Mouse (Mus musculus) left cerebral cortex, postnatal 14 days (tissue): ENCODE measurements around the gene Cep63. TPM values are rescaled to one million over a fixed set of nuclear protein-coding genes. Genes with fewer than 3 reads are reported as not detected.

ENCODE experiments used
- DNase-seq, 2 experiments: peaks; one replicate each; pipeline ENCODE4 v3.0.0; 2021 to 2022; ENCODE audit warnings: low spot score in 2 of 2, mixed read lengths in 1 of 2
- intact Hi-C: fragments of 180-260 bp; cut with DNase I; formaldehyde crosslinking; loops from one replicate; pipeline ENCODE4 v1.15.1; 2025
- long read RNA-seq, 2 experiments: library from polyadenylated mRNA; stranded (forward); transcript quantifications; one replicate each; pipeline ENCODE4 v2.0.0; 2021
- total RNA-seq, 2 experiments: library from RNA; stranded (reverse); gene quantifications; 2 replicates each; pipeline ENCODE4 v1.2.3; 2021

The Cep63 gene
- 10 to 100 TPM; 23.7 to 25.1 TPM for total RNA-seq
- long read RNA-seq, experiment 1, full-length matches to known transcripts: 17 of 25 reads
- long read RNA-seq, experiment 1, partial matches to known transcripts: 3 of 25 reads
- long read RNA-seq, experiment 1, other reads (novel, unspliced or antisense): 5 of 25 reads
- long read RNA-seq, experiment 2, full-length matches to known transcripts: 13 of 19 reads
- long read RNA-seq, experiment 2, partial matches to known transcripts: 2 of 19 reads
- long read RNA-seq, experiment 2, other reads (novel, unspliced or antisense): 4 of 19 reads

- intact Hi-C loops: no loop called here
- DNase-seq: peak; percentile 97 to 98
Measured at GRCm38 (mm10) chr9:102625983-102626838, at the start of gene Cep63, which contains the start of gene Anapc13. Gene Cep63, minus strand, starts transcription at chr9:102626534. Gene Anapc13, plus strand, starts transcription at chr9:102626296.

GRCm38 (mm10) chr9:102675922-102676321 lies 49.6 kb upstream of the Cep63 start:
- intact Hi-C loops: no loop called here

GRCm38 (mm10) chr9:102673381-102673780 lies 47.0 kb upstream of the Cep63 start:
- intact Hi-C loops: no loop called here
- DNase-seq: no peak

More at GRCm38 (mm10) chr9:102675922-102676321, 49.6 kb upstream of the Cep63 start:
- no peak for DNase-seq

GRCm38 (mm10) chr9:102668906-102669305 lies 42.6 kb upstream of the Cep63 start:
- no peak for DNase-seq
- intact Hi-C loops: no loop called here

- no peak for DNase-seq
- intact Hi-C loops: no loop called here
Measured at GRCm38 (mm10) chr9:102668115-102668514, 41.8 kb upstream of the Cep63 start.

- intact Hi-C loops: no loop called here
- no peak for DNase-seq
Measured at GRCm38 (mm10) chr9:102656355-102657095, 30.2 kb upstream of the Cep63 start.

- intact Hi-C loops: no loop called here
- DNase-seq: no peak
Measured at GRCm38 (mm10) chr9:102651199-102651720, 24.9 kb upstream of the Cep63 start.

- intact Hi-C loops: no loop called here
Measured at GRCm38 (mm10) chr9:102650637-102651036, 24.3 kb upstream of the Cep63 start.

GRCm38 (mm10) chr9:102649917-102650527 lies 23.7 kb upstream of the Cep63 start:
- no peak for DNase-seq
- intact Hi-C loops: no loop called here

More at GRCm38 (mm10) chr9:102650637-102651036, 24.3 kb upstream of the Cep63 start:
- DNase-seq: no peak

GRCm38 (mm10) chr9:102647010-102647409 lies 20.7 kb upstream of the Cep63 start:
- DNase-seq: peak in 1 of 2 experiments; percentile 54
- intact Hi-C loops: no loop called here

- no peak for DNase-seq
- intact Hi-C loops: no loop called here
Measured at GRCm38 (mm10) chr9:102645119-102645695, 18.9 kb upstream of the Cep63 start.

GRCm38 (mm10) chr9:102643486-102644101 lies 17.3 kb upstream of the Cep63 start:
- intact Hi-C loops: loop anchor here (5.0 kb wide), 1 partner anchor 74 kb away; the partner anchor contains the start of gene Amotl2
- DNase-seq: peak; percentile 47 to 58

GRCm38 (mm10) chr9:102643071-102643485 lies 16.7 kb upstream of the Cep63 start:
- intact Hi-C loops: loop anchor here (5.0 kb wide), 1 partner anchor 74 kb away; the partner anchor contains the start of gene Amotl2
- no peak for DNase-seq

- intact Hi-C loops: loop anchor here (5.0 kb wide), 1 partner anchor 76 kb away; the partner anchor contains the start of gene Amotl2
- DNase-seq: no peak
Measured at GRCm38 (mm10) chr9:102641531-102641930, 15.2 kb upstream of the Cep63 start.

GRCm38 (mm10) chr9:102639510-102639909 lies 13.2 kb upstream of the Cep63 start:
- DNase-seq: no peak
- intact Hi-C loops: loop anchor here (10.0 kb wide), 1 partner anchor 665 kb away; the partner anchor contains the start of genes 1300017J02Rik and Topbp1

- DNase-seq: no peak
- intact Hi-C loops: loop anchor here (10.0 kb wide), 1 partner anchor 666 kb away; the partner anchor contains the start of genes 1300017J02Rik and Topbp1
Measured at GRCm38 (mm10) chr9:102638963-102639362, 12.6 kb upstream of the Cep63 start.

GRCm38 (mm10) chr9:102637115-102637514 lies 10.8 kb upstream of the Cep63 start:
- DNase-seq: no peak
- intact Hi-C loops: loop anchor here (10.0 kb wide), 1 partner anchor 668 kb away; the partner anchor contains the start of genes 1300017J02Rik and Topbp1

- intact Hi-C loops: loop anchor here (1.0 to 10.0 kb wide), 2 partner anchors 148 to 668 kb away; partner anchors contain the start of genes 1300017J02Rik and Topbp1
Measured at GRCm38 (mm10) chr9:102636553-102636952, 10.2 kb upstream of the Cep63 start.

More at GRCm38 (mm10) chr9:102636553-102636952, 10.2 kb upstream of the Cep63 start:
- peak; percentile 42 to 69 for DNase-seq
